Mouse (Mus musculus) right cerebral cortex, postnatal 36 days (tissue): ENCODE data around the gene Rrad.
A peak's percentile ranks its signal among the peaks of the same experiment; 100 is the strongest.
"Not testable (repeated sequence)": the region's sequence is repeated elsewhere in the genome, so short reads cannot be mapped to it uniquely, and the experiment has no call there.

Experiments used
- DNase-seq, 2 experiments: peaks; one replicate each; pipeline ENCODE4 v3.0.0; 2022; ENCODE audit warnings: low spot score in 2 of 2, mixed read lengths in 1 of 2

The Rrad gene

GRCm38 (mm10) chr8:104630981-104631663 is at the start of gene Rrad:
Gene Rrad (minus strand): TSS chr8:104631327.
- DNase-seq: no peak

DNA sequence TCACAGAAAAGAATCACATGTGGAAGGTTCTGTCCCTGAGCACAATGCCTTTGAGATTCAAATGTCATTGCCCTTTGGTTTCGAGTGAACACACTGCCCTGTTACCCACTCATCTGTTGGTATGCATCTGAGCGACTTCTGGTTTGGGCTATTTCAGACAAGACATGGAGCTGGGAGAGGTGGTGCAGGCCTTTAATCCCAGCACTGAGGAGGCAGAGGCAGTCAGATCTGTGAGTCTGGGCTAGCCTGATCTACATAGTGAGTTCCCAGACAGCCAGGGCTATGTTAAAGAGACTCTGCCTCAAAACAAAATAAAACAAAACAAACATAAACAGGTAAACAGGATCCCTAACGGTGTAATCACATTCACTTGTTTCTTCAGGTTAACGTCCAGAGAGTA is 24.5 kb upstream of the Rrad start:
- DNase-seq: no peak

DNA sequence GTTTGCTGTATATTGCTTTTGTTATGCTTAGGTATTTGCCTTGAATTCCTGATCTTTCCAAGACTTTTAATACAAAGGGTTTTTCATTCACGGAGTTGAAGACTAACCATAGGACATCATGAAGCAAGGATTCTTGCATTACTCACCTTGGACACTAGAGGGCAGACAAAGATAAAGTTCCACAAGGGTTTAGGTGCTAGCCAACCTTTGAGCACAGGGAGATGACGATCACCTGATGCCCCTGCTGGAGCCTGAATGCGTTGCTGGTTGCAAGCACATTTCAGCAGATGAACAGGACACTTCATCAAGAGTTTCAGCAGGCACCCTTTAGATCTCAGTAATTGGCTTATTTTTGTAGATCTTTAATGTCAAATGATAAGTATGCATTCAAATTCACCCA is 23.9 kb upstream of the Rrad start:
- peak; percentile 55 to 67 for DNase-seq

GRCm38 (mm10) chr8:104644187-104644586 is 13.1 kb upstream of the Rrad start:
- DNase-seq: not testable (repeated sequence)

DNA sequence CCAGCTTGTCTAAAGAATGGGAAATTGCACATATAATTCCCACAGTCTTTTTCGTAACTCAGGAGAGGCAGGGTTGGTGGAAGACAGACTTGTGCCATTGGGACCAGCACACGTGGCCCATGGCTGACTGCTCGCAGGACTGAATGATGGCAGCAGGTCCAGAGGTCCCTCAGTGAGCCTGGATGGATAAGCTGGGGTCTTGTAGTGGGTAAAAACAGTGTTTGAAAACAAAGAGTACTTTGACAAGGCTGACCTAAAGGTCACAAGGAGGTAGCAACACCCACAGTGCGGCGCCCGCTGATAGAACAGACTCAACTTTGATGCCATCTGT is 11.2 kb upstream of the Rrad start:
- DNase-seq: no peak

GRCm38 (mm10) chr8:104641426-104642323 is 10.5 kb upstream of the Rrad start, which contains the start of gene Ciao2b:
Gene Ciao2b (minus strand): TSS chr8:104641965.
- peak; percentile 82 to 88 for DNase-seq

DNA sequence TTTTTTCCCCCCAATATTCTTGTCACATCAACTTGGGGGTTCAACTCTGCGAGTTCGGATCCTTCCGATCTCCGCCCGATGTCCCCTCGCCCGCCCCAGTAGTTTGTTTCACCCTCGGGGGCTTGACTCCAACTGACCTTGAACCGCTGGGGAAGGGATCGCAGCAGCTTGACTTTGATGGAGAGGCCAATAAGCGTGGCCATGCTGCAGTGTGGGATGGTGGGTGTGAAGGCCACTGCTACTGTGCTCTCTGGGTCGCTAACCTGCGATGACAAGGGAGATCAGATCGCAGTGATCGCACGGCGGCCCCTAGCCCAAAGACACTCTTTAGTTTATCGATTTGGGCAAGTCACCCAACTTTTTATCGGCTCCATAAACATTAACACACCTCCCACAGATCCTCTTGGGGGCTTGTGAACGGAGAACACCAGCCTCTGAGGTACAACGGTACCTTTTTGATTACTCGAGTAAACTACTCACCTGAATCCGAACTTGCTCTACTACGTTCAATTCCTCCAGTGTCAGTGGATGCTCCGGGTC is 9.8 kb upstream of the Rrad start:
- no peak for DNase-seq

DNA sequence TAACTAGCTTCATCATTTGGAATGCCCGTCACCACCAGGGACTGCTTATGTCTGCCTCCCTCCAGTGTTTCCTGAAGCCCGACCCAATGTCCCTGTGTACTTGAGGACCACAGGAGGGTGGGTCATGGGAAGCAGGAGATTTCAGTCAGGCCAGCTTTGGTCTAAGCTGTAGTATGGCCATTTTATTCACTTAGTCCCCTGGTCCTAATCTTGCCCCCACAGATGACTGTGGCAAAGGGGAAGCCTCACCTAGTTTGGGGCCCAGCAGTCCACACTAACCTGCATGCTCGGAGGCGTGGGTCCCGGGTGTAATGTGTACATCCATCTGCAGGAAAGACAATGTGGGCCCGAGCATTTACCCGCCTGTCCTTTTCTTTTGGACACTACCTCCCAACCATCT is 9.1 kb upstream of the Rrad start:
- DNase-seq: no peak

GRCm38 (mm10) chr8:104638010-104638409 is 6.9 kb upstream of the Rrad start:
- DNase-seq: no peak

DNA sequence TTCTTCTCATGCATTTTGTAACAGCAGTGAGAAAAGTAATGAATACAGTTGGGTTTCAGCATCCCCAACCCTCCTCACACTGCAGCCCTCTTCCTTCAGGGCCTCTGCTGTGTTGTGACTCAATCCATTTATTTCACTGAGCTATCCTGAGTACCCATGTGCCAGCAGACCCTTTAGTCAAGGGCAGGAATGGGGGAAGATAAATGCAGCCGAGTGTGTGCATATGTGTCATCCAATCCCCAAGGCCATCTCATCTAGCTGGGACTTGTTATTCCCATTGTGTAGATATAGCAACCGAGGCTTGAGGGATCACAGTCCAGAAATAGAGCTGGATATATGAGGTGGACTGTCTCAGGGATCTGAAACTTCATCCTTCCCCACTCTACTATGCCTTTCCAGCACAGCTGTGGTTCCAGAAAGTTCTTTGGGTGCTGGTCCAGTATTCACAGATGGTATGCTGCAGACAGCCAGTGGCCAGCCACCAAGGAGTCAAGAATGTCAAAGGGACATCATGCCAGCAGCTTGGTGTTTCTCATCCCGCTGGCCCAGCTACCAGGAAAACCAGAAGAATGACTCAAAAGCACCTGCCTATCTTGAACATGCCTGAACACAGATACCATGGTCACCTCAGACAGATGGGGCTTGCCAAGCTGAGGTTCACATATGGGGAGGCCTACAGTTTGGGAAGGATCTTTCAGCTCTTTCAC is 4.0 kb upstream of the Rrad start:
- no peak for DNase-seq

DNA sequence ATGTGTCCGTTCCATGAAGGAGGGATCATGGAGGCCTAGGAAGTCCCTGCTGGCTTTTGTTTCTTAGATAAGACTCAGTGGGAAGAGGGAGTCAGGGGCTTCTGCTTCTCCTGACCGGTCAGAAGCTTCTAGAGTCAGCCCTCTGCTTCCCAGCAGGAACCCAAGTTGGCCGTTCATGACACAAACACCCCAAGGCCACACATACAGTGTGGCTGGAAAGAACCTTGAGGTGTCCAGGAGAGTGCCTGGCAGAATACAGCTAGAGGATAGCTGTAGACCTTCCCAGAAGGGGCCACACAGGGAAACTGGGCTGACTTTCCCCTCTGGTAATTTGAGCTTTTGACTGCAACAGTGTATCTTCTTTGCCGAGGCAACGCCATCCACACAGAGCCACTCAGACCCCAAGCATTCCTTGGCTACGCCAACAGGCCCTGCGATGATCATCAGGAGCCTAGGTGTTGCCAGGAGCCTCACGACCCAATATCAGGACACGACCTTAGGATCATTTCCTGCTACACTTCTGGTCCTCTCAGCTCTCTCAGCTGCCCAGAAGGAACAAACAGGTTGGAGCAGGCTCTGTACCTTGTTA is 2.1 kb upstream of the Rrad start:
- DNase-seq: no peak

DNA sequence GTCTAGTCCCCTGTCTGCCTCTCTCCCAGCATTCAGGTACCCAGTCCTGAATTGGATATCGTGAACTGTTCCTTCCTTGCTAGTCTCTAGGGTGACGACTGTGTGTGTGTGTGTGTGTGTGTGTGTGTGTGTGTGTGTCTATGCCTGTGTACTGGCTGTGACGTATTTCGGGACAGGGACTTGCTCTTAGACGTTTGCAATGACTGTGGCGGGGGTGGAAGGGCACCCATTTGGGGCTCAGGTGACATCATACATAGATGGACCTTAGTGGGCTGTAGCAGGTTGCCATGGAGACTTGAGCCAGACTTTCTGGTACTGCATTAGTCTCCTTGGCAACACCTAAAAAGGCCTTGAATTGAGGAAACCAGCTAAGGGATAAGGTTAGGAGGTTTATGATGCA is 1.4 kb upstream of the Rrad start:
- DNase-seq: peak; percentile 38 to 50

DNA sequence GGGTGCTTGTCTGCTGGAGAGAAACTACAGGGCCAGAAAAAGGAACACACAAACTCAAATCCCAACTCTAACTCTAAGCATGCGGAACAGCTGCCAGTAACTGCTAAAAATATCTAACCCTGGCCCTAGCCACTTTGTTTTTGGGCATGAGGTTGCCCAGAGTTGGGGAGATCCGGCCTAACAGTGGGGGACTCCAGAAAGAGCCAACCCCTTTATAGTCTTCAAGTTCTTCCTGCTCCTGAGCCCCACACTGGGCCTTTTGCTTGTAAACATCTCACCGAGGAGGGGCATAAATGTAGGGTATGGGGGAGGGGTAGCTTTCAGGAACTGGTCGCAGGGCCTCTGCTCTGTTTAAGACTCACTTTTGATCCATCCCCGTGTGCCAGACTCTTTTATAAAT is 848 bp upstream of the Rrad start:
- DNase-seq: no peak

DNA sequence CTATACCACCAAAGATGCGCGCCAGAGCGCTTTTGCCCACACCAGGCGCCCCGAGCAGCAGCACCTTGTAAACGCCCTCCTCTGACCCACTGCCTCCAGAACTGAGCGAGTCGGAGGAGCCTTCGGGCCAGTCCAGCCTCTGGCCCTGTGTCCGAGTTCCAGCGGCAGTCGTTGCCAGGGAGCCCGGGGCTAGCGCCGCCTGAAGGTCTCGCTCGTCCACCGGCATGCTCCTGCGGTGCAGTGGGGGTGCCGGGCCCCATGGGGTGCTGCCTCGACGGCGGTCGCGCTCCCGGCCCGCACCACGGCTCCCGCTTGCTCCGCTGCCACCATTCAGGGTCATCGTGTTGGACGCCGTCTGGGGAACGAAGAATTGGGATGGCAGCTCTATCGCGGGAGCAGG is 553 bp downstream of the Rrad start:
- no peak for DNase-seq

- DNase-seq: no peak
Measured at GRCm38 (mm10) chr8:104630111-104630479, 1.0 kb downstream of the Rrad start.

DNA sequence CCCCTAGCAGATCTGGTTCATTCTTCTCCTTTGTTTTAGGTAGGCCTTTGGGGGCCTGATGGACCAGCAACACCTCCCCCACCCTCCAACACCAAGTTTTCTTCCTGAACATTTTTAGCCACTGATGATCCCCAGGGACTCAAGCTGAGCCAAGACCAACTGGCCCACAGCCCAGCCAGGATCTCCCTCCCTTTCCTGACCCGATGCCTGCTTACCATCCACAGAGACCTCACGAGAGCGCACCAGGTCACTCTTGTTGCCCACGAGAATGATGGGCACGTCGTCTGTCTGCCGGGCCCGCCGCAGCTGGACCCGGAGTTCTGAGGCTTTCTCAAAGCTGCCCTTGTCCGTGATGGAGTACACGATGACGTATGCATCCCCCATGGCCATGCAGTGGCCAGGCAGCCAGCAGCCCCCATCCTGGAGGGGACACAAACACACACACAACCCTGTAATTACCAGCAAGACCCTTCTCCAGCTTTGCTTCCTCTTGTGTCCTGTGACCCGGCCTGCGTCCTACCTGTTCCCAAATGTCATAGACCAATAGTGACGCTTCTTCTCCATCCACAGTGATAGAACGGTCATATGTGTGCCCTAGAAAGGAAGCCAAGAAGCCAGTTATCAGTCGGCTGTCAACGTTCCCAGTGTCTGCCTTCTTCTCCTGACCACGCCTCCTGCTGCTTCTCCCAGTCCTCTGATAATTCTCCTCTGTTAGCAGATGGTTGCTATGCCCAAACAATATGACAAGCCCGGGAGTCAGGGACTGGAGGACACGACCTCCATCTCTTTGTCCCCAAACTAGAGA is 1.6 kb downstream of the Rrad start:
- no peak for DNase-seq

GRCm38 (mm10) chr8:104628402-104628801 is 2.7 kb downstream of the Rrad start:
- DNase-seq: no peak

GRCm38 (mm10) chr8:104627065-104627740 is 3.9 kb downstream of the Rrad start:
- DNase-seq: no peak

- DNase-seq: no peak
Measured at GRCm38 (mm10) chr8:104624161-104624560, 7.0 kb downstream of the Rrad start, which contains the start of gene Cdh16. Gene Cdh16 (minus strand): TSS chr8:104624396.

- no peak for DNase-seq
Measured at GRCm38 (mm10) chr8:104620765-104621164, 10.4 kb downstream of the Rrad start.
